Mouse (Mus musculus) heart, adult 11 months (tissue): ENCODE results near the gene Fmnl2.
A peak's percentile ranks its signal among the peaks of the same experiment; 100 is the strongest.

ENCODE experiments used
- DNase-seq: peaks from one replicate; pipeline ENCODE4 v3.0.0; 2022

Gene Fmnl2

GRCm38 (mm10) chr2:52915536-52915935, 57.9 kb downstream of the Fmnl2 start:
- no peak for DNase-seq

- DNase-seq: no peak
Observed at GRCm38 (mm10) chr2:52918094-52918493, 60.4 kb downstream of the Fmnl2 start.

GRCm38 (mm10) chr2:52920701-52921435, 63.2 kb downstream of the Fmnl2 start:
- DNase-seq: no peak

GRCm38 (mm10) chr2:52925062-52925461, 67.4 kb downstream of the Fmnl2 start:
- no peak for DNase-seq

GRCm38 (mm10) chr2:52927381-52927780, 69.7 kb downstream of the Fmnl2 start:
- DNase-seq: no peak

GRCm38 (mm10) chr2:52927858-52928301, 70.2 kb downstream of the Fmnl2 start:
- no peak for DNase-seq

- DNase-seq: no peak
Observed at GRCm38 (mm10) chr2:52928401-52928800, 70.7 kb downstream of the Fmnl2 start.

- DNase-seq: peak; percentile 97
Observed at GRCm38 (mm10) chr2:52930106-52930868, 72.6 kb downstream of the Fmnl2 start.

- DNase-seq: no peak
Observed at GRCm38 (mm10) chr2:52931315-52931714, 73.7 kb downstream of the Fmnl2 start.

- DNase-seq: no peak
Observed at GRCm38 (mm10) chr2:52935906-52936305, 78.2 kb downstream of the Fmnl2 start.

GRCm38 (mm10) chr2:52938351-52939074, 80.9 kb downstream of the Fmnl2 start:
- DNase-seq: peak; percentile 86

GRCm38 (mm10) chr2:52943644-52944423, 86.2 kb downstream of the Fmnl2 start:
- peak; percentile 90 for DNase-seq

- peak; percentile 67 for DNase-seq
Observed at GRCm38 (mm10) chr2:52944594-52944993, 86.9 kb downstream of the Fmnl2 start.

GRCm38 (mm10) chr2:52946074-52946473, 88.4 kb downstream of the Fmnl2 start:
- no peak for DNase-seq

- peak; percentile 81 for DNase-seq
Observed at GRCm38 (mm10) chr2:52946524-52947186, 89.0 kb downstream of the Fmnl2 start.

GRCm38 (mm10) chr2:52948406-52948805, 90.7 kb downstream of the Fmnl2 start:
- peak; percentile 84 for DNase-seq

GRCm38 (mm10) chr2:52949556-52949955, 91.9 kb downstream of the Fmnl2 start:
- no peak for DNase-seq

- peak; percentile 89 for DNase-seq
Observed at GRCm38 (mm10) chr2:52950226-52950625, 92.6 kb downstream of the Fmnl2 start.

GRCm38 (mm10) chr2:52952202-52952730, 94.6 kb downstream of the Fmnl2 start:
- peak; percentile 85 for DNase-seq

- DNase-seq: peak; percentile 99
Observed at GRCm38 (mm10) chr2:52955090-52955489, 97.4 kb downstream of the Fmnl2 start.

- DNase-seq: no peak
Observed at GRCm38 (mm10) chr2:52955831-52956230, 98.2 kb downstream of the Fmnl2 start.
